ENCODE assay signal across 23 mouse cellular contexts in genomic region chr4:147400848-147401715, GRCm38 (mm10). TPM values are rescaled to one million over a fixed set of nuclear protein-coding genes. Genes with fewer than 3 reads are reported as not detected.
DNase-seq lines count a peak whose midpoint lies in the region; ATAC-seq and TF ChIP-seq lines count a peak whose summit lies in the region.
"Not testable (repeated sequence)": the region's sequence is repeated elsewhere in the genome, so short reads cannot be mapped to it uniquely, and the experiment has no call there.
"Had no signal": no experiment of that assay in that cellular context is flagged by ENCODE, and none has a peak within 500 bp of the region (broad histone marks: within the 10 kb centered on the region; RNA-seq: fewer than 3 reads in every experiment).

No protein-coding gene starts in this region.

- peaks cover 33% of the 10 kb centered on the region for H3K9me3 ChIP-seq in limb, embryonic 11.5 days (ENCODE audit: control insufficient read depth, low read length)
- peaks cover 29% of the 10 kb centered on the region for H3K9me3 ChIP-seq in neural tube, embryonic 11.5 days (ENCODE audit: control insufficient read depth, low read length)

- 83% methylated on average over 15 of the region's 17 CpGs for WGBS in limb, embryonic 11.5 days
- 84% methylated on average over 15 of the region's 17 CpGs for WGBS in neural tube, embryonic 11.5 days

- not testable (repeated sequence) for H3K27me3 ChIP-seq in limb, embryonic 11.5 days (ENCODE audit: control insufficient read depth, insufficient read depth, low read length); neural tube, embryonic 11.5 days (ENCODE audit: control insufficient read depth, insufficient read depth, low read length)

- not testable (repeated sequence) for H3K36me3 ChIP-seq in limb, embryonic 11.5 days (ENCODE audit: control insufficient read depth, insufficient read depth, low read length); neural tube, embryonic 11.5 days (ENCODE audit: control insufficient read depth, insufficient read depth, low read length)

- ATAC-seq in limb, embryonic 11.5 days (ENCODE audit: insufficient number of reproducible peaks, low FRiP score, low TSS enrichment, low read depth); neural tube, embryonic 11.5 days (ENCODE audit: insufficient read depth, low FRiP score, low TSS enrichment): not testable (repeated sequence)

- H3K9ac ChIP-seq in limb, embryonic 11.5 days (ENCODE audit: low read length); neural tube, embryonic 11.5 days (ENCODE audit: low read length): not testable (repeated sequence)

- not testable (repeated sequence) for H3K27ac ChIP-seq in gastrocnemius, adult 2 months; limb, embryonic 11.5 days (replicated peaks; ENCODE audit: low read depth, low read length); neural tube, embryonic 11.5 days (ENCODE audit: low read depth, low read length)

- not testable (repeated sequence) for H3K4me3 ChIP-seq in gastrocnemius, adult 2 months; limb, embryonic 11.5 days (ENCODE audit: low read depth, low read length); neural tube, embryonic 11.5 days (ENCODE audit: low read depth, low read length)

- intact Hi-C loops in gastrocnemius, adult 2 months (cut with DNase I), result not testable (repeated sequence)

- not testable (repeated sequence) for TF ChIP-seq CTCF in gastrocnemius, adult 2 months (IDR thresholded peaks at IDR 0.05)

- peak; percentile 58 for DNase-seq in ES-CJ7 (ENCODE audit: low read depth, low spot score)
- peak; percentile 72 for DNase-seq in ZHBTc4 (ENCODE audit: low read depth, low spot score)
- peak; percentile 23 for DNase-seq in gastrocnemius, adult 2 months
- DNase-seq in limb, embryonic 11.5 days (ENCODE audit: low spot score), result peak; percentile 21
- peak; percentile 10 for DNase-seq in neural tube, embryonic 11.5 days (ENCODE audit: low spot score)
- peak; percentile 49 for DNase-seq in testis, postnatal 10 days (ENCODE audit: low spot score)
- DNase-seq in yolk sac, embryonic 10.5 days (ENCODE audit: low spot score), result peak; percentile 18

- H3K4me2 ChIP-seq in limb, embryonic 11.5 days (ENCODE audit: low read depth, severe bottlenecking); neural tube, embryonic 11.5 days (ENCODE audit: low read depth): not testable (repeated sequence)

- H3K4me1 ChIP-seq in limb, embryonic 11.5 days (ENCODE audit: control insufficient read depth, insufficient read depth, low read length); neural tube, embryonic 11.5 days (ENCODE audit: control insufficient read depth, insufficient read depth, low read length): not testable (repeated sequence)

RNA-seq across cellular contexts. Expression of gene Zfp978, which starts 40.0 kb away (rescaled TPM):
- not detected for total RNA-seq in gastrocnemius, adult 2 months (2021)
- not detected in 2 replicates for polyA plus RNA-seq in limb, embryonic 11.5 days (2014; fragmentation: Nextera tagmentation; extraction: Ambion mirVana)
- 0.28 TPM in 1 of 2 replicates, not detected in the other for polyA plus RNA-seq in neural tube, embryonic 11.5 days (2014; fragmentation: Nextera tagmentation; extraction: Ambion mirVana)
- total RNA-seq: adrenal gland, postnatal 25 days; forebrain, postnatal 0 days; gastrocnemius, adult 8-10 months; gastrocnemius, postnatal 25 days; hematopoietic stem cell, adult 5-6 weeks had no signal
- polyA plus RNA-seq: brain, embryonic 14.5 days; CD4-positive, CD25-positive, alpha-beta regulatory T cell, adult 4 months; embryonic facial prominence, embryonic 15.5 days; forebrain, embryonic 14.5 days; forebrain, postnatal 0 days; G1E; gonadal fat pad, adult 2 months; heart, adult 2 months; heart, embryonic 11.5 days; heart, embryonic 14.5 days; hindbrain, embryonic 12.5 days; intestine, embryonic 14.5 days had no signal

Comparison
In these comparisons a context has a peak if more than half of its experiments do, and no peak if none do; other contexts are left out.
1. DNase-seq: peak in every context shown above with its lines; median percentile 72 in ZHBTc4; 58 in ES-CJ7; 49 in testis, postnatal 10 days; 23 in gastrocnemius, adult 2 months; 21 in limb, embryonic 11.5 days; 18 in yolk sac, embryonic 10.5 days; 10 in neural tube, embryonic 11.5 days.